Mouse (Mus musculus): ENCODE measurements around the gene Tnrc6b. TPM values are rescaled to one million over a fixed set of nuclear protein-coding genes. Genes with fewer than 3 reads are reported as not detected.

Gene Tnrc6b
- polyA plus RNA-seq, 1 experiment, result 9.4 TPM

DNA sequence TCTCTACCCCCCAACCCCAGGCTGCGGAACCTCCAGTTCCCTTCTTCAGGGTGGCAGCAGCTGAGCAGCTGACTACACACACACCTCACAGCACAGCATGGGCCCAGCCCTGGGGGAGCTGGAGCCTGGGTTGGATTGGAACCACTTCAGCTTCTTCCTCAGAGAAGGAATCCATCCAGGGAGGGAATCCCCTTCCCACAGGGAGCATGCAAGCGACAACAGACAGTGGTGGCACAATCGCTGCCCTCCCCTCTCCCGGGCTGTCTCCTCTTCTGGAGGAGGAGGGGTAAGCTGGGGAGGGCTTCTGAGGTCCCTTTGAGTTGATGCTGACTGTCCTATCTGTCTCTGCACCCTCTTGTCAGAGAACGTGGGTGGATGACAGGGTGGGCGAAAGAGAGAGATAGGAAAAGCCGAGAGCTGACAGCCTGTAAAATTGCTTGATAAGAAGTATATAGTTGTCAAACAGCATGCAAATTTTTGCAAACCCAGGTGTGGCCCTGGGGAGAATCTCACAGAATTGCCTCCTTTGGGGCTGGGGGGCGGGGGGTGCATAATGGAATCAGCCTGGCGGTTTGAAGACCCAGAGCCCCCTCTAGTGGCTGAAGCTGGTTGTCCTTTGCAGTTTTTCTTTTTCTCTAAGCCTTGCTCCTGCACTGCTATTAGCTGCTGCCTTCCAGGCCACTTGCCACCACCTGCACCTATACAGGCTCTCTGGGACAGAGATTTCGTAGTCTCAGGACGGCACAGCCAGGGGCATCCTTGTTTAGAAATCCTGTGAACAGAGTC, 16.8 kb upstream of the Tnrc6b start:
- H3K79me2 ChIP-seq (ENCODE audit: control insufficient read depth, insufficient read depth), result no peaks in the 10 kb centered on the region
- no peak overlapping the region for H3K4me3 ChIP-seq (ENCODE audit: insufficient read depth, poor library complexity, severe bottlenecking)
- H3K36me3 ChIP-seq (ENCODE audit: control insufficient read depth, insufficient read depth), result no peaks in the 10 kb centered on the region
- TF ChIP-seq FOSL1 (IDR thresholded peaks at IDR 0.05; ENCODE audit: insufficient read depth, low read length, poor library complexity, severe bottlenecking), result no peak
- TF ChIP-seq CTCF (IDR thresholded peaks at IDR 0.05; ENCODE audit: control insufficient read depth, insufficient read depth, insufficient read length), result peak; percentile 71
- TF ChIP-seq MYOG (IDR thresholded peaks at IDR 0.05; ENCODE audit: control insufficient read depth, extremely low read depth, insufficient read length), result no peak
- H3K27me3 ChIP-seq (ENCODE audit: control insufficient read depth, insufficient read depth, insufficient read length), result peaks cover 44% of the 10 kb centered on the region
- no peak overlapping the region for H3ac ChIP-seq (ENCODE audit: control insufficient read depth, insufficient read length, low read depth)
- no peaks in the 10 kb centered on the region for H3K79me3 ChIP-seq (ENCODE audit: low read depth)

DNA sequence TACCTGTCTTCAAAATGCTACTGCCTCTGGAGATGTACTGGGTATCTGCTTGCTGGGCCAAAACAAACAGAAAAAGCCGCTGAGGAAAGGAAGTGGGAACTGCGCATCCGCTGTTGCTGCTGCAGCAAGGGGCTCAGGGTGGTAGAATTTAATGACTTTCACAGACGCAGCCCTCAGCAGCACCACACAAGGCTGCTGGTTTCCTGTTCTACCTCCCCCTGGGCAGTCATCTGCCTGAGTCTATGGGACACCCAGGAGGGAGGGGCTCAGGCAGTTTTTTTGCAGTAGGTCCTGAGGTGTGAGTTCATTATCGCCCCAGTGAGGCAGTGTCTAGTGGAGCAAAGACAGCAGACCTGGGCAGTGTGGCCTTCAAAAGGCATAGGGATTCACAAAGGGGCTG, 13.5 kb upstream of the Tnrc6b start:
- no peak overlapping the region for H3ac ChIP-seq (ENCODE audit: control insufficient read depth, insufficient read length, low read depth)
- no peak overlapping the region for H3K4me3 ChIP-seq (ENCODE audit: insufficient read depth, poor library complexity, severe bottlenecking)
- no peaks in the 10 kb centered on the region for H3K79me2 ChIP-seq (ENCODE audit: control insufficient read depth, insufficient read depth)
- peaks cover 45% of the 10 kb centered on the region for H3K27me3 ChIP-seq (ENCODE audit: control insufficient read depth, insufficient read depth, insufficient read length)
- no peaks in the 10 kb centered on the region for H3K79me3 ChIP-seq (ENCODE audit: low read depth)
- H3K36me3 ChIP-seq (ENCODE audit: control insufficient read depth, insufficient read depth), result no peaks in the 10 kb centered on the region
- TF ChIP-seq CEBPB (IDR thresholded peaks at IDR 0.05; ENCODE audit: low read depth), result no peak
- TF ChIP-seq USF1 (IDR thresholded peaks at IDR 0.05; ENCODE audit: low read depth), result no peak

DNA sequence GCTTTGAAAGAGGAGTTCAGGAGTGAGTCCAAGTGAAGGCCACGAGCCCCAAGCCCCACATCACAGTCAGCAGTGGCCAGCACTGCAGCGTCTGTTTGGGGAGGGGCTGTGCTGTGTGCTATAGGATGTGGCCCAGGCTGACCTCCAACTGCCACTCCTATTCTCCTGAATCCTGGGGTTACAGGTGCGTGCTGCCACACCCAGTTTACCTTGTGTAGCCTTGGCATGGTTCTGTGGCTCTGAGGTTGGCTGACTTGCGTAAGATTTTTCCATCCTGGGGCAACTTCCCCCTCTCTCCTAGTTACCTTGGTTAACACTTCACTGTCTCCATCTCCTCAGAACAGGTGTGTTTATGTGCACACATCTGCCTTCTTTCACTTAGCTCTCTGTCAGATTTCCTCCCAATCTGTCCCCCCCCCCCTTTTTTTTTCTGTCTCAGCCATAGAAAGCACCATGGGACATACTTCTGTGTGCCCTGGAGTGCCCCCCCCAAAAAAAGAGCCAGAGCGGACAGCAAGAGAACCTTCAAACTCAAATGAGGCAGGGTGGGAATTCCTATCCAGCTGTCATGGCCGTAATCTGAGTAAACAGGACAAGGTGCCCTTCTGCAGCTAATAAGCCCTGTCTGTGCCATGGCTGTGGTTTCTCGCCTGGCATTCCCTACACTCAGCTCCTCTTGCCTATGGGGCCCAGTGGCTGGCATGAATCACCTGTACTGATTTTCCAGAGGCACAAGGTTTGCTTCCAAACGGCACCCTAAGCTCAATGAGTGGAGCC, 9.4 kb upstream of the Tnrc6b start:
- H3K36me3 ChIP-seq (ENCODE audit: control insufficient read depth, insufficient read depth), result no peaks in the 10 kb centered on the region
- no peaks in the 10 kb centered on the region for H3K79me2 ChIP-seq (ENCODE audit: control insufficient read depth, insufficient read depth)
- H3K4me3 ChIP-seq (ENCODE audit: insufficient read depth, poor library complexity, severe bottlenecking), result no peak overlapping the region
- H3ac ChIP-seq (ENCODE audit: control insufficient read depth, insufficient read length, low read depth), result no peak overlapping the region
- no peaks in the 10 kb centered on the region for H3K79me3 ChIP-seq (ENCODE audit: low read depth)
- no peak for TF ChIP-seq USF1 (IDR thresholded peaks at IDR 0.05; ENCODE audit: low read depth)
- TF ChIP-seq MYOG (IDR thresholded peaks at IDR 0.05; ENCODE audit: control insufficient read depth, extremely low read depth, insufficient read length), result no peak
- no peak for TF ChIP-seq MAX (IDR thresholded peaks at IDR 0.05)
- TF ChIP-seq CEBPB (IDR thresholded peaks at IDR 0.05; ENCODE audit: low read depth), result no peak
- TF ChIP-seq MYOD1 (IDR thresholded peaks at IDR 0.05; ENCODE audit: control insufficient read depth, insufficient read length, low read depth), result no peak
- TF ChIP-seq CTCF (IDR thresholded peaks at IDR 0.05; ENCODE audit: control insufficient read depth, insufficient read depth, insufficient read length), result no peak
- no peak for TF ChIP-seq FOSL1 (IDR thresholded peaks at IDR 0.05; ENCODE audit: insufficient read depth, low read length, poor library complexity, severe bottlenecking)
- H3K27me3 ChIP-seq (ENCODE audit: control insufficient read depth, insufficient read depth, insufficient read length), result peaks cover 36% of the 10 kb centered on the region

DNA sequence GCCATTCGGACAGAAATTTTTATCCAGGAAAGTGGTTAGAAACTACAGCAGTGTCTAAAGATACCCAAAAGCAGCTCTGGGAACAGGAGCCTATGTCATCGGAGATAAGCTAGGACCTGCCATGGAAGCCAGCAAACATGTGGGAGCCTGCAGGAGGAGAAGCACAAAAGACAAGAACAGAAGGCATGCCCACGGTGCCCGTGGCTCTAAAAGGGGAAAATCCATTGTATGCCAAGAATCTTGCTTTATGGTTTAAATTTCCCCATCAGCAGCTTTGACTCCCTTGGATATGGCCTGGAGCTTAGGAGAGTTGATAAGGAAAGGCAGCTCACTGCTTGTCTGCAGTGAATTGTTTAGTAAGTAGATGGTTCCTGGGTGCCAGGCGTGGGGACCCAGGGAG, 8.2 kb upstream of the Tnrc6b start:
- Histone ChIP-seq H3K4me3 (ENCODE audit: insufficient read depth, poor library complexity, severe bottlenecking) (no peak overlapping the region), H3ac (ENCODE audit: control insufficient read depth, insufficient read length, low read depth) (no peak overlapping the region), H3K79me3 (ENCODE audit: low read depth) (no peaks in the 10 kb centered on the region), H3K36me3 (ENCODE audit: control insufficient read depth, insufficient read depth) (no peaks in the 10 kb centered on the region), H3K79me2 (ENCODE audit: control insufficient read depth, insufficient read depth) (no peaks in the 10 kb centered on the region), H3K27me3 (ENCODE audit: control insufficient read depth, insufficient read depth, insufficient read length) (peaks cover 29% of the 10 kb centered on the region)
- TF ChIP-seq MAX (IDR thresholded peaks at IDR 0.05) (no peak), MYOG (IDR thresholded peaks at IDR 0.05; ENCODE audit: control insufficient read depth, extremely low read depth, insufficient read length) (no peak), FOSL1 (IDR thresholded peaks at IDR 0.05; ENCODE audit: insufficient read depth, low read length, poor library complexity, severe bottlenecking) (no peak), USF1 (IDR thresholded peaks at IDR 0.05; ENCODE audit: low read depth) (no peak), CEBPB (IDR thresholded peaks at IDR 0.05; ENCODE audit: low read depth) (no peak), CTCF (IDR thresholded peaks at IDR 0.05; ENCODE audit: control insufficient read depth, insufficient read depth, insufficient read length) (no peak), MYOD1 (IDR thresholded peaks at IDR 0.05; ENCODE audit: control insufficient read depth, insufficient read length, low read depth) (no peak)

DNA sequence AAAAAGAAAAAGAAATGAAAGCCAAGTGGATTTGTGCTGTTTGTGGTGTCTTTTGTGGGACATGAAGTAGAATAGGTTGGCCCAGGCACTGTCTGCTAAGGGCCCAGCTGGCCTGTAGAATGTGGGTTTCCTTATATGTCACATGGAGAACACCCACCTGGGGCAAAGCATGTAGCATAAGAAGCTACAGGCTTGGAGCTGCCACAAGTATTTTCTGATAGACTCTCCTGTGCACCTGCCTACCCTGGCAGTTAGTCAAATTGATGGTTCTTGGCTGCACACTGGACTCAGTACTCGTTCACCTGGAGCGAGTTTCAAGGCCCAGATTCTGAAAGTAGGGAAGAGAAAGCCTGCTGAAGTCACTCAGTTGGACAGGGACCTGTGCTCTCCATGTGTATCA, 7.6 kb upstream of the Tnrc6b start:
- Histone ChIP-seq H3K79me3 (ENCODE audit: low read depth) (no peaks in the 10 kb centered on the region), H3K79me2 (ENCODE audit: control insufficient read depth, insufficient read depth) (no peaks in the 10 kb centered on the region), H3K4me3 (ENCODE audit: insufficient read depth, poor library complexity, severe bottlenecking) (no peak overlapping the region), H3K36me3 (ENCODE audit: control insufficient read depth, insufficient read depth) (no peaks in the 10 kb centered on the region), H3K27me3 (ENCODE audit: control insufficient read depth, insufficient read depth, insufficient read length) (peaks cover 23% of the 10 kb centered on the region), H3ac (ENCODE audit: control insufficient read depth, insufficient read length, low read depth) (no peak overlapping the region)
- no peak for TF ChIP-seq USF1 (IDR thresholded peaks at IDR 0.05; ENCODE audit: low read depth)
- no peak for TF ChIP-seq MYOG (IDR thresholded peaks at IDR 0.05; ENCODE audit: control insufficient read depth, extremely low read depth, insufficient read length)
- no peak for TF ChIP-seq CEBPB (IDR thresholded peaks at IDR 0.05; ENCODE audit: low read depth)
- TF ChIP-seq FOSL1 (IDR thresholded peaks at IDR 0.05; ENCODE audit: insufficient read depth, low read length, poor library complexity, severe bottlenecking), result no peak
- no peak for TF ChIP-seq CTCF (IDR thresholded peaks at IDR 0.05; ENCODE audit: control insufficient read depth, insufficient read depth, insufficient read length)
- TF ChIP-seq MAX (IDR thresholded peaks at IDR 0.05), result no peak
- no peak for TF ChIP-seq MYOD1 (IDR thresholded peaks at IDR 0.05; ENCODE audit: control insufficient read depth, insufficient read length, low read depth)
